Mouse (Mus musculus) embryo, embryonic 9.5 days (tissue): ENCODE measurements at regions not wholly inside any gene's neighbourhood (a gene's known extent, or its start where the extent isn't known, plus 50 kb on each side); places are given as distances from the start of the nearest gene placed in this dataset.

Source experiments
- DNase-seq: peaks from one replicate; pipeline ENCODE4 v3.0.0-alpha.2; 2017; ENCODE audit errors: extremely low spot score

DNA sequence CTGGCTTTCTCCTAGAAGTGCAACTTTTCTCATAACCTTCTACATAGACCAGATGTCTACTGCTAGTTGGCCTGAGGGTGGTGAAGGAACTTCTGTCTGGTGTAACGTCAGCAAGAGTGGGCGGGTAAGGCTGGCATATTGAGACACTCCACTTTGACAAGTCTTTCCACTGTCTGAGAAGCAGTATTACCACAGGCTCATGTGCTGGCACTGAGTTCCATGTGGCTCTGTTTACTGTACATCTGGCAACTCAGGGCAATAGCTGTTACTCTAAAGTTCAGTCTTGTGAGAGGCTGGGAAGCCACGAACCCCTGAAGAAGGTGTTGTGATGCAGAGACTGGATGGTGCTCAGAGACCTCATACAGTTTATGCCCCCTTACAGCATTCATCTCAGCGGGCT lies 230.7 kb upstream of the Tbx18 start:
- DNase-seq: no peak

DNA sequence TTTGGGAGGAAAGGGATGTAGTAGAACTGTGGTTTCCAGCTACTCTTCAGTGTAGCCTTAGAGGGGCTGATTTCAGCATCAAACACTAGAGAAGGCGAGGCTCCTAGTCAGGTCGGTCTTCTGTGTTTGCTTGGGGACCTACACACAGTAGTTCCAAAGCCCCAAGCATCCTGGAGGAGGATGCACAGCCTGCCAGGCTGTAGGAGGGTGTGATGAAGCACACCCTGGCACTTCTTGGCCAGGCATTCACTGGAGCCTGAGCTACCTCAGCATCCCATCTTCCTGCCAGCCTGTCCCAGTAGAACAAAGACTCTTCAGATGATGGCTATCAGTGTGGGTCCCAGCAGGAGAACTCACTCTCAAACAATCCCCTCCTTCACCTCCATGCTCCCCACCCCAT lies 233.4 kb upstream of the Tbx18 start:
- DNase-seq: no peak

DNA sequence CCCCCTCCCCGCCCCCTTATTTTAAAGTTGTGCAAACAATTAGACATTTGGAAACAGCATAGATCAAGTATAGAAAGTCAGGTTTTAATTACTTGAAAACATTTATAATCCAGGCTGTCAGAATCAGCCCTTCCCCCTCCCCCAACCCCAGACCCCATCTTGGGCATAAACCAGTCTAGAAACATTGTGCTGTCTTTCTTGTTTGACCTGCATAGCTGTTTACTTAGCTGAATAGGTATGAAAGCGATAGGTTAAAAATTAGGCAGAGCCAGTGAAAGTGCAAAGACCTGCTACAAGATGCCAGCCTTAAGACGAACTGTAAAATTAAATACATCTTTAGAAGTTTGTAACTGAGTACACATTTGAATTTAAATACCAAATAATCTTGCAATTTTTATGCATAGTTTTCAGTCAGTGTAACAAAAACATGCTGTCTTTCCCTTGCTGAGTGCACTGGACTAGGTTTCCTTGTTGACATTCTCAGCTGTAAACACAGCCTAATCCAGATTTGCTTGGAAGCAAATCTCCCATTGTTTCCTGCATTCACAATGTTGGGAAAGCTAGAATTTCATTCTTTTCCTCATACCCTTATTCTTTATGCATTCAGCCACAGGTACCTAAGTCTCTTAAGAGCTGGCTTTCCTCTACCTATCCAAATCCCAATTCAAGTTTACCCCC lies 234.2 kb upstream of the Tbx18 start:
- no peak for DNase-seq

GRCm38 (mm10) chr9:87968190-87969082 lies 237.4 kb upstream of the Tbx18 start:
- DNase-seq: no peak

DNA sequence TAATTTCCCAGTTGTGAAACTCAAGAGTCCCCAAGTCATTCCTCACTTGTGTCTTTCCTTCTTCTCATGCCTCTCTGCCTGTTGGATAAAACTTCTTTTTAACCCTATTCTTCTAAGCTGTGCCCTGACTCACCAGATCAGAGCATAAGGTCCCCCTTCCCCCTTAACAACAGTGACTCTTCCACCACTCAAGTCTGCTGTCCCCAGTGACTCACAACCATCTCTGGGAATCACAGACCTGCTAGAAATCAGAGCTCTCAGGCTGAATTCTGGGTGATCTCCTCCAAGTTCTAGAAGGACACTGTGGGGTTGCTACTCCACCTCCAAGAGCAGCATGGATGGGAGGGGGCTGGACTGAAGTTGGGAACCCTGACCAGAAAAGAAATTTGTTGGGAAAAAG lies 239.5 kb upstream of the Tbx18 start:
- DNase-seq: no peak

DNA sequence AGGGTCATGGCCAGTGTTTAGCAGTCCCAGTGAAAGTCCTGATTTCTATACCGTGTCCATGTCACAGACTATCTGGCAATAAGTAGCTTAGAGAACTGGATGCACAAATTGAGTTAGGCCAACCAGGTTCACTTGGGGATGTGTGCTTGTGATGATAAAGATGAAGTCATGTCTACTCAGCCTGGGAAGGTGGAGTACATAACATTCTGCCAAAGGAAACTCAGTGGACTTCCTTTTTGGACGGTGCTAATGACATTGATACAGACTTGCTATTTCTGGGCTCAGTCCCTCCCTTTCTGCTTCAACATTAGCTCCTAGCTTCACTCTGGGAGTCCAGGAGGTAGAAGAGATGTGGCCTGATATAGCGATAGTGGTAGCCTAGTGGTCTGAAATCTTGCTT lies 240.7 kb upstream of the Tbx18 start:
- DNase-seq: no peak

DNA sequence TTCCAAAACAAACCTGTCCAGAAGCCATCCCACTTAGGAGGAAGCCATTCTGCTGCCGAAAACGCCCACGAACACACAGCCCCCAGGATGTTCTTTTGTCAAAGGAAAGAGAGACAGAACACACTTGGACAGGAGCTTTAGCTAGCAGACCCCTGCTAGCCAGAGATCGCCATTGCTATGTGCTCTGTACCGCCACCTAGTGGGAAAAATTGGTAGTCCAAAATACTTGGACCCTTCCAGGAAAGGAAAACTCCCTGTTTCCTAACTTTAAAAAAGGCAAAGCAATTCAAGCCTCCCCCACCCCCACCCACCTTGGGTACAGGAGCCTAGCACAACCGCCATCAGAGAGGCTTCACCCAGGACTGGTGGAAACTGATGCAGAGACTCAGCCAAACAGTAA lies 242.5 kb upstream of the Tbx18 start:
- peak; percentile 47 for DNase-seq

GRCm38 (mm10) chr9:87984910-87985309 lies 253.8 kb upstream of the Tbx18 start:
- DNase-seq: peak; percentile 14

- no peak for DNase-seq
Measured at GRCm38 (mm10) chr9:87985439-87985838, 254.4 kb upstream of the Tbx18 start.

DNA sequence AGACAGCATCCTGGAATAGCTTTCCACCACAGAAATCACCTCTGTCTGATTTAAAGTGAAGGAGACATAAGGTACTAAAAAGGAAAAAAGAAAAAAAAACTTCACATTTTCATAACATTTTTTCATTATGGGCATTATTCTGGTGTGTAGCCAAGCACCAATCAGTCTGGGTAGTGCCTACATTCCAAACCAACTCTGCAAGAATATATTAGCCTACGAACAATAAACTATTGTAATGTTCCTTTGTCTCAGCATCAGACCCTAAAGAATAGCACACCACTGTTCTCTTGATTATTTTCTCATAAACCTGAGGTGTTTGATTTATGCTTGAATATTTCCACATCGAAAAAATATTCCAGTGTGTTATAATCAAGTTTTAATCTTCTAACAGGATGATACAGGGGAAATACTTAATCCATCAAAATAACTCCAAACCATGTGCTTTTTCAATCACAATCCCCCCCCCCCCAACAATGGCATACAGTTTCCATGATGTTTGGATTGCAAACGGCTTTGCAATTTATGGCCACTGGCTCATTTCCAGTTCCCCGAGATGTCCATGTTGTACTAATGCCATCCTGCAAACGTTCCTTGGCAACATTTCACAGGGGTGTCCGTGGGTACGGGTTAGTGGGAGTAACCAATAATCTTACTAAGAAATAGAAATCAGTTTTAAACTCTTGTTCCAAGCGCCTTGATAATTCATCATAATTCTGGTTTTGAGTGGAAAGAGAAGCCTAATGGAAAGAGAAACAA lies 275.1 kb upstream of the Tbx18 start:
- no peak for DNase-seq

- DNase-seq: no peak
Measured at GRCm38 (mm10) chr9:88023752-88024151, 292.7 kb upstream of the Tbx18 start.

GRCm38 (mm10) chr9:88025936-88026335 lies 294.9 kb upstream of the Tbx18 start:
- no peak for DNase-seq

DNA sequence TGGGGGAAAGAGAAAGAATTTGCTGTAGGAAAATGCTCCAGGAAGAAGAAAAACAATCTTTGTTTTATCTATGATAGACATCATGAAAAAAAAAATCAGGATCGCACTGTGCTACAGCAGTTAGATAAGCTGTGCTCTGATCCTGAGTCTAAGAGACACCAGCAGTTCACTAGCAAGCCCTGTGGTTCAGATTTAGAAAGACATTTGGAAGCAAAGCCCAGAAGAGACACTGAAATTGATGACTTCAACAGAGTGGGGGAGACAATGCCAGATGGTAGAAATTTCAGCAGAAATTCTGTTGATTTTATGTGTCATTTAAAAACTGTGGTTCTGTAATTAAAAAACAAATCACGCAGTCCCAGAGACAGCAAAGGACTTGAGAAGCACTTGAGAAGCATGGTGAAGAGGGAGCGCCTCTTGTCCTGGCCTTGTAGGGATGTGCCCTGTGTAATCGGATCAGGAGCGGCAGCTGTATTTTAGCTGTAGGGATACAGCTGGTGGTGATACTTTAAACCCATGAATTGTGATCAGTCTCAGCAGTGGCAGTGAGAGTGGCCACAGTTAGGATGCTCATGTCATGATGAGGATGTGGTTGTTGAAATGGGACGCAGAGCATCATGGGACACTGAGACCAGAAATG lies 296.4 kb upstream of the Nt5e start:
- DNase-seq: no peak

DNA sequence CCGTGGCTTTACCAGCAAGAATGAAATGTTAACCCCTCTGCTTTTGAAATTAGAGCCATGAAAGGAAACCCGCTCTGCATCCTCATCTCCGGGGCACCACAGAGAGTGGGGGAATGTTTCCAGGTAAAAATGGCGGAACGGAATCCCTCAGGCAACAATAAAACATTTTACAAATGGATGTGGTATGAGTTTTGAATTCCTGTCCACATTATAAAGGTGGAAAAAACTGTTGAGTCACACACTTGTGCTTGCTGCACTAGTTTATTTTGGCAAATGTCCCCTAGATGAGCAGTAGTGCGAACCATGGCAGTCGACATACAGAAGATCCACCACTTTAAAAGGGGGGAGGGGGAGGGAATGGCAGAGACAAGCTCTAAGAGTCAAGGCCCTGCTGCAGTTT lies 289.4 kb upstream of the Nt5e start:
- DNase-seq: no peak

DNA sequence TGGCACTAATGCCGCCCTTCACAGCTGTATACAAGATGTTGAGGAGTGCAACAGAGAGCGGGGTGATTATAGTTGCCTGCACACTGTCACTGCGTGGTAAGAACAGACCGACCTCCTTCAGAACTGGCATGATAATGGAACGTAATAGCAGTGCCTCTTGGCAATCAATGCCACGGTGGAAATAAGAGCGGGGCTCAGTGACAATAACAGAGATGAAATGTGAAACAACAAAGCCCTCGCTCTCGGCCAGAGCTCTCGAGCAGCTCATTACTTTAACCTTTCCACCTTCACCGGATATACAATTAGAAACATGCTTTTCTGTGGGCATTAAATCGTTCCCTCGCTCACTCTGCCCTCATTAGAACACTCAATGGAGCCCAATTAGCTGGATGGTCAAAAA lies 277.7 kb upstream of the Nt5e start:
- no peak for DNase-seq

DNA sequence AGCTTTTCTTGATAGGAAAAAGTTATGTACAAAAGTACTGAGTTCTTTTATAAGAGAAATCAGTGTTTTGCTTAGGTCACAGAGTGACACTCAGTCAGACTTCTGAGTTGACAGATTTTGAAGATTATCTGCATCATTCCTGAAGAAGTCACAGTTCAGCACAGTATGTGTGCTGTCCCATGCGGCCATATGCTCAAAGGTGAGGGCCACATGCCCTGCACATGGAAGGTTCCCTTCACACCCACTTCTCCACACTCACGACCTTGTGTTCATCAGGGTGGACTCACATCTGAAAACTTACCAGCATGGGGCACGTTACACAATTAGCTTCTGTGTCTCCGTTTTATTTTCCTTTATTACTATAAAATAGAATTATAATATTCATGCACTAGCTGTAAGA lies 277.2 kb upstream of the Nt5e start:
- DNase-seq: no peak

DNA sequence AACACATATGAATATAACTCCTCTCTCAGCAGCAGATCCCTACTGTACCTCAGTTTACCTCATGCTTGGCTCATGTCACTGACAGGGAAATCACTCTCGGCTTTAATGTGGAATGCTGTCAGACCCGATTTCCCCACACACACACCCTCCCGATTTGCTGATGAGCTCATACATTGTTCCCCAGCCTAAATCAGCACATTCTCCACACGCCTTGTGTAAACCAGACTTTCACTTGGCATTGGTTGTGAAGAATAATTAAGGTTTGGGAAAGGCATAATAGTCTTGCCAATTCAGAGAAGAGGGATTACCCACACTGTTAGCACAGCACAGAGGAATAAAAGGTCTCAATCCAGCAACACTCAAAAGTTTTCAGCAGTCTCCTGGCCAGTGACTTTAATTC lies 268.4 kb upstream of the Nt5e start:
- no peak for DNase-seq

- DNase-seq: no peak
Measured at GRCm38 (mm10) chr9:88059005-88059404, 268.0 kb upstream of the Nt5e start.

GRCm38 (mm10) chr9:88063973-88064676 lies 262.9 kb upstream of the Nt5e start:
- no peak for DNase-seq

- no peak for DNase-seq
Measured at GRCm38 (mm10) chr9:88065057-88065456, 261.9 kb upstream of the Nt5e start.

DNA sequence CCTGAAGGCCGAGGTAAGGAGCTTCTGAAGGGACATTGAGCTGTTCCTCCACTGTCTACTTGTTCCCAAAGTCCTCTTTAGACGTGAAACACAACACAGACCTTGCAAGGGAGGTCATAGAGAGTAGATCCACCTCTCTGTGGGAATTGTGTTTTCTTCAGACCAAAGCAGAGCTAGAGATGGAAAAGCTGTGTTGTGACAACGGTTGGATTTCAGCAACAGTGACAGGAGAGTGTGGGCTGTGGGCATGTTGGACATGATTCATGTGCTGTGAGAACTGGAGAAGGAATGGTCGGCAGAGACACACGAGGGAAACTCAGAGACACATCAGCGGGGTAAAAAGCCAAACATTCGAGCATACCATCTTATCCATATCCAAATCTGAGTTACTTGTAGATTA lies 261.2 kb upstream of the Nt5e start:
- no peak for DNase-seq
